ENCODE assay signal across 17 mouse cellular contexts in genomic region chr4:43730750-43731297, GRCm38 (mm10). TPM values are rescaled to one million over a fixed set of nuclear protein-coding genes. Genes with fewer than 3 reads are reported as not detected.
DNase-seq lines count a peak whose midpoint lies in the region; ATAC-seq and TF ChIP-seq lines count a peak whose summit lies in the region.
"Had no signal": no experiment of that assay in that cellular context is flagged by ENCODE, and none has a peak within 500 bp of the region (broad histone marks: within the 10 kb centered on the region; RNA-seq: fewer than 3 reads in every experiment).

No protein-coding gene starts in this region.

- no peaks in the 10 kb centered on the region for H3K27me3 ChIP-seq in heart, adult 2 months (ENCODE audit: control insufficient read depth, insufficient read depth, low read length)
- H3K27me3 ChIP-seq in CH12.LX (replicated peaks) = peaks cover 90% of the 10 kb centered on the region
- H3K27me3 ChIP-seq in heart, embryonic 12.5 days (replicated peaks) = no peaks in the 10 kb centered on the region
- no peaks in the 10 kb centered on the region for H3K27me3 ChIP-seq in liver, postnatal 0 days (ENCODE audit: insufficient read depth, low read length)
- H3K27me3 ChIP-seq: neural tube, embryonic 12.5 days had no signal

- no peaks in the 10 kb centered on the region for H3K36me3 ChIP-seq in heart, adult 2 months (ENCODE audit: control insufficient read depth, insufficient read depth, low read length)
- no peaks in the 10 kb centered on the region for H3K36me3 ChIP-seq in CH12.LX (replicated peaks in 1 of 2; ENCODE audit: control insufficient read depth in 1 of 2, insufficient read depth in 1 of 2, low read length in 1 of 2)
- H3K36me3 ChIP-seq in heart, embryonic 12.5 days = no peaks in the 10 kb centered on the region
- no peaks in the 10 kb centered on the region for H3K36me3 ChIP-seq in liver, postnatal 0 days (replicated peaks; ENCODE audit: insufficient read depth, low read length)
- H3K36me3 ChIP-seq: neural tube, embryonic 12.5 days had no signal

- peak; percentile 72 for TF ChIP-seq CTCF in heart, adult 2 months (IDR thresholded peaks at IDR 0.05)
- peak in 1 of 2 experiments; percentile 24; a peak in 1 of 4 replicates for TF ChIP-seq CTCF in CH12.LX (conservative IDR thresholded peaks at IDR 0.05 in 1 of 2, IDR thresholded peaks at IDR 0.05 in 1 of 2; ENCODE audit: low read depth in 2 of 2, low read length in 2 of 2)
- TF ChIP-seq CTCF in liver, postnatal 0 days (IDR thresholded peaks at IDR 0.05; ENCODE audit: low read depth) = 0 out of 2 replicates have a peak, but pooled peaks have one; percentile 11

- H3K4me2 ChIP-seq in CH12.LX (ENCODE audit: insufficient read depth, low read depth, poor library complexity, severe bottlenecking) = no peak overlapping the region
- H3K4me2 ChIP-seq in heart, embryonic 12.5 days = no peak overlapping the region
- H3K4me2 ChIP-seq in liver, postnatal 0 days (ENCODE audit: low read depth, low read length) = no peak overlapping the region
- H3K4me2 ChIP-seq: neural tube, embryonic 12.5 days had no signal

- peak overlapping the region; percentile 96 for H3K27ac ChIP-seq in heart, adult 2 months
- H3K27ac ChIP-seq in CH12.LX (ENCODE audit: insufficient read depth, low read depth) = no peak overlapping the region
- H3K27ac ChIP-seq in heart, embryonic 12.5 days (ENCODE audit: poor library complexity, severe bottlenecking) = peak overlapping the region; percentile 90; the same call in 1 of the 2 replicates
- H3K27ac ChIP-seq in liver, postnatal 0 days (ENCODE audit: low read depth) = no peak overlapping the region
- H3K27ac ChIP-seq: liver, embryonic 14.5 days; neural tube, embryonic 12.5 days had no signal

- ATAC-seq in heart, embryonic 12.5 days (ENCODE audit: insufficient number of reproducible peaks, low FRiP score) = no peak
- no peak for ATAC-seq in liver, postnatal 0 days

- dilution Hi-C loops in CH12.LX (cut with MboI; ENCODE audit: extremely low pct_ligation_motif_present, extremely low pct_unique_long_range_greater_than_20kb, low sequenced_read_pairs) = no loop called here

- H3K9me3 ChIP-seq in CH12.LX (replicated peaks; ENCODE audit: low read length) = no peaks in the 10 kb centered on the region
- H3K9me3 ChIP-seq in heart, embryonic 12.5 days (replicated peaks) = no peaks in the 10 kb centered on the region
- no peaks in the 10 kb centered on the region for H3K9me3 ChIP-seq in liver, postnatal 0 days (ENCODE audit: low read length)
- H3K9me3 ChIP-seq: neural tube, embryonic 12.5 days had no signal

- WGBS in heart, adult 2 months = 58% methylated on average over 21 of the region's 21 CpGs
- WGBS in heart, embryonic 12.5 days = 53% methylated on average over 21 of the region's 21 CpGs
- WGBS in liver, postnatal 0 days (ENCODE audit: insufficient replicate concordance) = 67% methylated on average over 21 of the region's 21 CpGs

- no peak for TF ChIP-seq POLR2A in heart, adult 2 months (IDR thresholded peaks at IDR 0.05; ENCODE audit: insufficient read depth, low read depth, low read length)
- no peak for TF ChIP-seq POLR2A in CH12.LX (IDR thresholded peaks at IDR 0.05; ENCODE audit: low read depth, low read length)

- H3K9ac ChIP-seq in heart, adult 2 months (ENCODE audit: low read depth, low read length) = peak overlapping the region; percentile 58
- no peak overlapping the region for H3K9ac ChIP-seq in CH12.LX (ENCODE audit: insufficient read depth, low read depth)
- no peak overlapping the region for H3K9ac ChIP-seq in heart, embryonic 12.5 days
- no peak overlapping the region for H3K9ac ChIP-seq in liver, postnatal 0 days (replicated peaks)
- H3K9ac ChIP-seq: liver, embryonic 14.5 days; neural tube, embryonic 12.5 days had no signal

- DNase-seq in heart, adult 2 months = peak; percentile 64 to 67
- DNase-seq in heart, postnatal 25 days (ENCODE audit: low spot score) = no peak
- DNase-seq in CH12.LX (ENCODE audit: extremely low read depth) = peak; percentile 12
- no peak for DNase-seq in liver, postnatal 0 days
- no peak for DNase-seq in adrenal gland, postnatal 10 days
- DNase-seq in thymus, postnatal 0 days (ENCODE audit: low spot score) = no peak
- DNase-seq in layer of hippocampus, adult 11-12 months (ENCODE audit: low spot score) = no peak
- DNase-seq: cerebellum, postnatal 25 days; layer of hippocampus, postnatal 36 days; midbrain, embryonic 14.5 days had no signal

- H3K79me2 ChIP-seq in heart, adult 2 months (replicated peaks; ENCODE audit: control insufficient read depth, insufficient read depth, low read length) = no peaks in the 10 kb centered on the region
- no peaks in the 10 kb centered on the region for H3K79me2 ChIP-seq in CH12.LX (replicated peaks; ENCODE audit: control insufficient read depth, extremely low read depth, insufficient read depth, poor library complexity, severe bottlenecking)

- H3K4me1 ChIP-seq in heart, adult 2 months (ENCODE audit: control insufficient read depth, insufficient read depth, low read length) = peaks cover 44% of the 10 kb centered on the region
- H3K4me1 ChIP-seq in CH12.LX (ENCODE audit: control insufficient read depth in 1 of 2, insufficient read depth in 2 of 2) = no peaks in the 10 kb centered on the region
- peaks cover 76% of the 10 kb centered on the region for H3K4me1 ChIP-seq in heart, embryonic 12.5 days (replicated peaks)
- peaks cover 2% of the 10 kb centered on the region for H3K4me1 ChIP-seq in liver, postnatal 0 days (ENCODE audit: insufficient read depth)
- H3K4me1 ChIP-seq: neural tube, embryonic 12.5 days had no signal

- in situ Hi-C loops in CH12.LX (cut with MboI; ENCODE audit: low pct_ligation_motif_present, low pct_unique_long_range_greater_than_20kb, low sequenced_read_pairs) = loop anchor here (10.0 to 25.0 kb wide), 2 partner anchors 124 to 256 kb away; partner anchors contain the start of genes Ccin and Olfr155

- no peak for TF ChIP-seq RAD21 in CH12.LX (IDR thresholded peaks at IDR 0.05; ENCODE audit: low read depth, low read length)

- no peak for TF ChIP-seq EP300 in heart, adult 2 months (IDR thresholded peaks at IDR 0.05; ENCODE audit: insufficient read depth, low read depth, low read length)
- no peak for TF ChIP-seq EP300 in CH12.LX (IDR thresholded peaks at IDR 0.05; ENCODE audit: low read length)
- no peak for TF ChIP-seq EP300 in liver, postnatal 0 days (IDR thresholded peaks at IDR 0.05; ENCODE audit: low read depth)

- intact Hi-C loops in heart, adult 2 months (cut with DNase I) = no loop called here
- intact Hi-C loops in heart, postnatal 25 days (cut with DNase I) = no loop called here

- peak overlapping the region; percentile 49 for H3K4me3 ChIP-seq in heart, adult 2 months
- H3K4me3 ChIP-seq in CH12.LX (replicated peaks in 1 of 3; ENCODE audit: low read depth in 2 of 3, low read length in 2 of 3, poor library complexity in 1 of 3) = no peak overlapping the region
- H3K4me3 ChIP-seq in heart, embryonic 12.5 days = no peak overlapping the region
- no peak overlapping the region for H3K4me3 ChIP-seq in liver, postnatal 0 days (ENCODE audit: low read depth, low read length)
- H3K4me3 ChIP-seq: neural tube, embryonic 12.5 days had no signal

RNA-seq across cellular contexts. Expression of gene Spaar, which starts 1.0 kb away (rescaled TPM):
- total RNA-seq in heart, adult 2 months (2021) = 1 to 10 TPM; 4.4 to 4.8 TPM
- 5.2 and 7.8 TPM in 2 replicates for polyA plus RNA-seq in heart, adult 2 months (2012; rRNA removed)
- 1 to 10 TPM; 4.8 to 4.9 TPM for total RNA-seq in heart, postnatal 25 days (2021)
- not detected in 2 replicates for total RNA-seq in CH12.LX (2012; rRNA removed)
- total RNA-seq in CH12.LX (2014; rRNA removed) = not detected in 2 replicates
- not detected in 2 replicates for polyA plus RNA-seq in CH12.LX (2012; ENCODE audit: insufficient read length, low read depth)
- polyA plus RNA-seq in heart, embryonic 12.5 days (2016; fragmentation: Nextera tagmentation; extraction: Ambion mirVana) = 0.15 and 0.35 TPM in 2 replicates
- 0.07 and 0.13 TPM in 2 replicates for polyA plus RNA-seq in liver, postnatal 0 days (2015; fragmentation: Nextera tagmentation; extraction: Ambion mirVana)
- 1 to 10 TPM; 4.1 to 4.3 TPM for total RNA-seq in adrenal gland, postnatal 10 days (2021)
- 0.28 and 0.43 TPM in 2 replicates for polyA plus RNA-seq in thymus, postnatal 0 days (2015; fragmentation: Nextera tagmentation; extraction: Ambion mirVana)
- polyA plus RNA-seq: midbrain, embryonic 14.5 days; neural tube, embryonic 12.5 days had no signal

RNA-seq across cellular contexts. Expression of gene Hrct1, which starts 3.8 kb away (rescaled TPM):
- total RNA-seq in heart, adult 2 months (2021) = 1 to 10 TPM; 4.0 to 4.7 TPM
- 8.8 and 10.7 TPM in 2 replicates for polyA plus RNA-seq in heart, adult 2 months (2012; rRNA removed)
- total RNA-seq in heart, postnatal 25 days (2021) = 1 to 10 TPM; 3.3 to 3.4 TPM
- total RNA-seq in CH12.LX (2012; rRNA removed) = not detected in 2 replicates
- total RNA-seq in CH12.LX (2014; rRNA removed) = not detected in 2 replicates
- not detected in 2 replicates for polyA plus RNA-seq in CH12.LX (2012; ENCODE audit: insufficient read length, low read depth)
- polyA plus RNA-seq in heart, embryonic 12.5 days (2016; fragmentation: Nextera tagmentation; extraction: Ambion mirVana) = 0.96 and 1.0 TPM in 2 replicates
- 0.40 and 0.50 TPM in 2 replicates for polyA plus RNA-seq in liver, postnatal 0 days (2015; fragmentation: Nextera tagmentation; extraction: Ambion mirVana)
- total RNA-seq in adrenal gland, postnatal 10 days (2021) = 1 to 10 TPM; 5.5 to 6.0 TPM
- polyA plus RNA-seq in thymus, postnatal 0 days (2015; fragmentation: Nextera tagmentation; extraction: Ambion mirVana) = 1.1 and 1.5 TPM in 2 replicates

RNA-seq across cellular contexts. Expression of gene Olfr71, which starts 20.8 kb away (rescaled TPM):
- total RNA-seq in heart, adult 2 months (2021) = not detected
- polyA plus RNA-seq in heart, adult 2 months (2012; rRNA removed) = not detected in 2 replicates
- total RNA-seq in heart, postnatal 25 days (2021) = not detected
- total RNA-seq in CH12.LX (2012; rRNA removed) (not detected in 2 replicates), CH12.LX (2014; rRNA removed) (not detected in 2 replicates)
- not detected in 2 replicates for polyA plus RNA-seq in CH12.LX (2012; ENCODE audit: insufficient read length, low read depth)
- polyA plus RNA-seq in heart, embryonic 12.5 days (2016; fragmentation: Nextera tagmentation; extraction: Ambion mirVana) = not detected in 2 replicates
- polyA plus RNA-seq in liver, postnatal 0 days (2015; fragmentation: Nextera tagmentation; extraction: Ambion mirVana) = not detected in 2 replicates
- total RNA-seq in adrenal gland, postnatal 10 days (2021) = not detected
- polyA plus RNA-seq in thymus, postnatal 0 days (2015; fragmentation: Nextera tagmentation; extraction: Ambion mirVana) = not detected in 2 replicates
- total RNA-seq: adrenal gland, postnatal 4 days; layer of hippocampus, postnatal 36 days had no signal
- polyA plus RNA-seq: C2C12; hindbrain, embryonic 11.5 days; kidney, embryonic 14.5 days; liver, embryonic 14.5 days; midbrain, embryonic 14.5 days; neural tube, embryonic 12.5 days had no signal

RNA-seq across cellular contexts. Expression of gene Olfr70, which starts 30.2 kb away (rescaled TPM):
- not detected for total RNA-seq in heart, adult 2 months (2021)
- not detected in 2 replicates for polyA plus RNA-seq in heart, adult 2 months (2012; rRNA removed)
- total RNA-seq in heart, postnatal 25 days (2021) = not detected
- total RNA-seq in CH12.LX (2012; rRNA removed) = not detected in 2 replicates
- not detected in 2 replicates for total RNA-seq in CH12.LX (2014; rRNA removed)
- not detected in 2 replicates for polyA plus RNA-seq in CH12.LX (2012; ENCODE audit: insufficient read length, low read depth)
- polyA plus RNA-seq in heart, embryonic 12.5 days (2016; fragmentation: Nextera tagmentation; extraction: Ambion mirVana) = not detected in 2 replicates
- polyA plus RNA-seq in liver, postnatal 0 days (2015; fragmentation: Nextera tagmentation; extraction: Ambion mirVana) = not detected in 2 replicates
- not detected for total RNA-seq in adrenal gland, postnatal 10 days (2021)
- polyA plus RNA-seq in thymus, postnatal 0 days (2015; fragmentation: Nextera tagmentation; extraction: Ambion mirVana) = not detected in 2 replicates
- total RNA-seq: adrenal gland, postnatal 4 days; layer of hippocampus, postnatal 36 days had no signal
- polyA plus RNA-seq: C2C12; hindbrain, embryonic 11.5 days; kidney, embryonic 14.5 days; liver, embryonic 14.5 days; midbrain, embryonic 14.5 days; neural tube, embryonic 12.5 days had no signal

RNA-seq across cellular contexts. Expression of gene Olfr159, which starts 40.0 kb away (rescaled TPM):
- not detected for total RNA-seq in heart, adult 2 months (2021)
- polyA plus RNA-seq in heart, adult 2 months (2012; rRNA removed) = not detected in 2 replicates
- total RNA-seq in heart, postnatal 25 days (2021) = not detected
- not detected in 2 replicates for total RNA-seq in CH12.LX (2012; rRNA removed)
- not detected in 2 replicates for total RNA-seq in CH12.LX (2014; rRNA removed)
- not detected in 2 replicates for polyA plus RNA-seq in CH12.LX (2012; ENCODE audit: insufficient read length, low read depth)
- polyA plus RNA-seq in heart, embryonic 12.5 days (2016; fragmentation: Nextera tagmentation; extraction: Ambion mirVana) = not detected in 2 replicates
- not detected in 2 replicates for polyA plus RNA-seq in liver, postnatal 0 days (2015; fragmentation: Nextera tagmentation; extraction: Ambion mirVana)
- not detected for total RNA-seq in adrenal gland, postnatal 10 days (2021)
- not detected in 2 replicates for polyA plus RNA-seq in thymus, postnatal 0 days (2015; fragmentation: Nextera tagmentation; extraction: Ambion mirVana)
- total RNA-seq: adrenal gland, postnatal 4 days; layer of hippocampus, postnatal 36 days had no signal
- polyA plus RNA-seq: C2C12; hindbrain, embryonic 11.5 days; kidney, embryonic 14.5 days; liver, embryonic 14.5 days; midbrain, embryonic 14.5 days; neural tube, embryonic 12.5 days had no signal

Comparison
In these comparisons a context has a peak if more than half of its experiments do, and no peak if none do; other contexts are left out.
1. DNase-seq: peak in heart, adult 2 months (2 of 2) and CH12.LX (single experiment); none in heart, postnatal 25 days (single experiment), liver, postnatal 0 days (single experiment), adrenal gland, postnatal 10 days (single experiment), thymus, postnatal 0 days (single experiment) and layer of hippocampus, adult 11-12 months (single experiment).
2. H3K27ac ChIP-seq: peak in heart, adult 2 months (single experiment) and heart, embryonic 12.5 days (single experiment); none in CH12.LX (single experiment) and liver, postnatal 0 days (single experiment).